Mouse (Mus musculus) spleen, adult 10 weeks (tissue): ENCODE data around the gene Dbil5. TPM values are rescaled to one million over a fixed set of nuclear protein-coding genes. Genes with fewer than 3 reads are reported as not detected.

Experiments used
- polyA plus RNA-seq: library from polyadenylated mRNA; stranded (reverse); fragments of 350-450 nt; fragmentation: Illumina TruSeq; extraction: RNeasy Lipid Tissue Mini Kit (QIAGEN cat#74804); gene quantifications from one replicate; pipeline ENCODE4 v1.2.3, GENCODE M21; 2015; ENCODE audit warnings: low replicate concordance; ENCODE audit not compliant: insufficient read depth

Gene Dbil5
- 0.52 TPM for polyA plus RNA-seq

DNA sequence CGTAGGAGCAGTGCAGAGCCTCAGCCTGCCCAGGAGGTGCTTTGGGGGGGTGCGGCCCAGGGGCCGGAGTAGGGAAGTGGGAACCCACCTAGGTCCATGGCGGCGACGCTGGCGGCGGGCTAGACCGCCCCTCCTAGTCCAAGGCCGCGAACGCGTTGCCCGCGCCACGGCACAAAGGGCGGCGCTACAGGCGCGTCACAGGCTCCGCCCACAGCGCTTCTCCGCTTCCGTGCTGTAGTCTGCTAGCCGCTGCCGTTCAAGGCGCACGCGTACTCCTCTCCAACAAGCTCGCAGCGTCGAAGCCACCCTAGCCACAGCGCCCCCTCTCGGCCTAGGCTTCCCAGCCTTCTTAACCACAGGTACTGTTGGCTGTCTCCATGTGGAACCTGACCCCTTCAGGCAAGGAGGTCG is at the start of gene Dbil5, which contains the start of gene Gemin4:
Dbil5 (plus strand) TSS at position 219 of the 411 bp plus-strand sequence.
Gemin4 (minus strand) TSS at position 275 of the 411 bp plus-strand sequence.

DNA sequence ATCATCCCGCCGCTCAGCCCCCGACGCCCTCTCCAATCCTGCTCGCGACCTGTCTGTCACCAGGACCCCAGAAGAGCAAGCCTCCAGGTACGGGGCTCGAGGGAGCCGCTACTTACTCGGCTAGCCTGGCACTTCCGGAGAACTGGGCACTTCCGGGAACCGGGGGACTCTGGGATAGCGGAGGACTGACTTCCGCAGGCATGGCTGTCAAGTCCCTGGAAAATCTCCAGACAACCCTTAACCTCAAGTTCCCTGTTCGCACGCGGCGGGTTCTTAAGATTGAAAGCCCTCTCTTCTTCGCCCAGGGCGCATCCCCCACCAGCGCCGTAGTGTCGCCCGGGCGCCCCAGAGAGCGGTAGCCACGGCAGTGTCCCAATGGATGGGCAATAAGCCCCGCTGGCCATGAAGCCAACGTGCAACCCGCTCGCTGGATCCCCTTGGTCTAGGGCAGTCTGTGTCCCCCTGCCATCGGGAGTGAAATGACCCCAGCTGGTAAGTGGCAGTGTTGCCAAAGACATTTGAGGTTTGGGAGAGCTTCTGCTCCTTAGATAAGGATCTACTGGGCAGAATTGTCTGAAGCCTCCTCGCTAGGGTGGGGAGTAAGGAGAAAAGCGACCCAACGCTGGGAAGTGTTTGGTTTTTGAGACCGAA is 37.8 kb upstream of the Dbil5 start, which contains the start of the genes Vps53 and Fam57a:
Vps53 (minus strand) TSS at position 153 of the 651 bp plus-strand sequence.
Fam57a (plus strand) TSS at position 177 of the 651 bp plus-strand sequence.

DNA sequence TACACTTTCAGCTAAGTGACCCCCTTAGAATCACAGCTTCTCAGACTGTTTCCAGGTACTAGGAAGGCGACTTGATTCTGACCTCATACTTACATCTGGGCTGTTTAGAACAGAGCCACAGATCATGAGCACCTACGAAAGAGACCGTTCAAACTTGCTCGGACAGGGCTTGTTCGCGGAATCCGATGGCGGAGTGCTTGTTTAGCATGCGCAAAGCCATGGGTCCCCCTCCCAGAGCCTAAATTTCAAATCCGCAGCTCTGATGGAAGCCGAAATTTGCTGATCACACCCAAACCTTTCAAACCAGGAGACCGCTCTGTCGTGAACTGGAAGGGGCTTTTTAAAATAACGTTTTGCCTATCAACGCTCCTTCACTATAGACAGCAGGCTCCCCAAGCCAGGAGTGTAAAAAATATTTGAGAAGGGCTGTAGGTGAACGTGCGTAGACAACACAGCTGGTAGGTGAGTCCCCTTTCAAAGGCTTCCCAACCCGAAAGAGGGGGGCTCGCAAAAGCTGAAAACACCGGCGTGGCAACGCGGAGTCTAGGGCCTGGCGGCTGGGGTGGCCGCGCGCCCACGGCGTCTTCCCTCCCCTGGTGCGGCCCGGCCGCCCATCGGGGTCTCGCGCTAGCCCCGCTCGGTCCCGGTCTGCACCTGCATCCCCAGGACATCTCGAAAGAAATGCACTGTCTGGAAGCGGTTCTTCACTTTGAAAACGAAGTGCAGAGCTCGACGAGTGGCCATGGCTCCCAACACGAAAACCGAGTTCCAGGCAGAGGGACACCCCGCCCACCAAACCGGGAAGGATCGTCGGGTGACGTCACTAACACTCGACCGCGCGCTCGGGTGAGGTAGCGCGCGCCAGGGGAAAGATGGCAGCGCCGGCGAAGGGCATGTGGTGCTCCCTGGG is 25.7 kb downstream of the Dbil5 start, which contains the start of the genes Mrm3 and Glod4:
Mrm3 (plus strand) TSS at position 815 of the 910 bp plus-strand sequence.
Glod4 (minus strand) TSS at position 825 of the 910 bp plus-strand sequence.

Other genes with a start within 250 kb of the Dbil5 start
- 0.37 TPM for gene 1700016K19Rik, start 217.7 kb upstream of the Dbil5 start, polyA plus RNA-seq
- gene Rflnb, start 189.8 kb upstream of the Dbil5 start, polyA plus RNA-seq, result 28.3 TPM
- gene Vps53, start 38.0 kb upstream of the Dbil5 start, polyA plus RNA-seq, result 36.6 TPM
- gene Fam57a, start 37.9 kb upstream of the Dbil5 start, polyA plus RNA-seq, result 6.3 TPM
- 11.5 TPM for gene Gemin4, start 56 bp downstream of the Dbil5 start, polyA plus RNA-seq
- 5.3 TPM for gene Mrm3, start 26.1 kb downstream of the Dbil5 start, polyA plus RNA-seq
- 86.6 TPM for gene Glod4, start 26.1 kb downstream of the Dbil5 start, polyA plus RNA-seq
- 8.5 TPM for gene Nxn, start 181.5 kb downstream of the Dbil5 start, polyA plus RNA-seq
- gene Timm22, start 189.3 kb downstream of the Dbil5 start, polyA plus RNA-seq, result 17.6 TPM